In genomic region chr1:44551461-44552370, GRCm38 (mm10) we compare ENCODE assay signal across 8 mouse cellular contexts. TPM values are rescaled to one million over a fixed set of nuclear protein-coding genes. Genes with fewer than 3 reads are reported as not detected.
DNase-seq lines count a peak whose midpoint lies in the region; ATAC-seq lines count a peak whose summit lies in the region.

Gene Gulp1, plus strand, starts transcription at chr1:44551511.

- intact Hi-C loops in left cerebral cortex, postnatal 14 days (cut with DNase I), result loop anchor here (5.0 kb wide), 1 partner anchor 181 kb away; no protein-coding TSS in a partner anchor

- H3K27ac ChIP-seq in intestine, embryonic 14.5 days (ENCODE audit: low read depth), result peak within 1 kb of the TSS; percentile 86

- H3K4me2 ChIP-seq in intestine, embryonic 14.5 days (ENCODE audit: low read length), result peak within 1 kb of the TSS; percentile 68

- H3K4me1 ChIP-seq in intestine, embryonic 14.5 days (replicated peaks; ENCODE audit: control insufficient read depth, insufficient read depth, low read length), result peaks cover 16% of the 10 kb centered on the region
- H3K4me1 ChIP-seq in megakaryocyte, embryonic 14.5 days, result peaks cover 13% of the 10 kb centered on the region

- H3K9me3 ChIP-seq in intestine, embryonic 14.5 days (ENCODE audit: control insufficient read depth, low read length), result no peaks in the 10 kb centered on the region
- H3K9me3 ChIP-seq in megakaryocyte, embryonic 14.5 days, result no peaks in the 10 kb centered on the region

- peak within 1 kb of the TSS; percentile 81 for H3K9ac ChIP-seq in intestine, embryonic 14.5 days (ENCODE audit: low read length)

- peak; percentile 89 for ATAC-seq in intestine, embryonic 14.5 days (replicated peaks; ENCODE audit: low FRiP score, low TSS enrichment, low read depth)
- no peak for ATAC-seq in inflammation-experienced regulatory T-cells, adult 6 months

- DNase-seq in adrenal gland, postnatal 10 days, result peak; percentile 86
- DNase-seq in embryo, embryonic 10.5 days (ENCODE audit: low spot score), result peak; percentile 86
- peak; percentile 72 for DNase-seq in gastrocnemius, postnatal 25 days
- peak; percentile 89 for DNase-seq in intestine, embryonic 14.5 days (ENCODE audit: low spot score)
- peak; percentile 24 to 63 for DNase-seq in left cerebral cortex, postnatal 14 days (ENCODE audit: low spot score in 2 of 2)
- DNase-seq in right cerebral cortex, postnatal 14 days, result peak; percentile 60

- H3K36me3 ChIP-seq in intestine, embryonic 14.5 days (ENCODE audit: control insufficient read depth, insufficient read depth, low read length), result no peaks in the 10 kb centered on the region
- no peaks in the 10 kb centered on the region for H3K36me3 ChIP-seq in megakaryocyte, embryonic 14.5 days (replicated peaks; ENCODE audit: low read length)

- WGBS in intestine, embryonic 14.5 days, result under 1% methylated on average over 53 of the region's 55 CpGs

- no peaks in the 10 kb centered on the region for H3K27me3 ChIP-seq in intestine, embryonic 14.5 days (replicated peaks; ENCODE audit: control insufficient read depth, insufficient read depth, low read length)
- peaks cover 26% of the 10 kb centered on the region for H3K27me3 ChIP-seq in megakaryocyte, embryonic 14.5 days (replicated peaks)

- H3K4me3 ChIP-seq in intestine, embryonic 14.5 days (ENCODE audit: low read depth, low read length), result peak within 1 kb of the TSS; percentile 86
- H3K4me3 ChIP-seq in megakaryocyte, embryonic 14.5 days (replicated peaks), result peak within 1 kb of the TSS; percentile 91

RNA-seq across cellular contexts. Expression of gene Gulp1, which starts in this region (rescaled TPM):
- total RNA-seq in adrenal gland, postnatal 10 days (2021), result 10 to 100 TPM; 37.3 to 37.7 TPM
- 1 to 10 TPM; 3.8 to 5.2 TPM for total RNA-seq in gastrocnemius, postnatal 25 days (2021)
- 16.5 and 22.5 TPM in 2 replicates for polyA plus RNA-seq in intestine, embryonic 14.5 days (2014; fragmentation: Nextera tagmentation; extraction: Ambion mirVana)
- total RNA-seq in left cerebral cortex, postnatal 14 days (2021), result 1 to 10 TPM; 4.1 to 8.6 TPM
- 0.07 TPM in 1 of 2 replicates, not detected in the other for polyA plus RNA-seq in megakaryocyte, embryonic 14.5 days (2012; ENCODE audit: insufficient read depth, low replicate concordance)
- not detected for polyA plus RNA-seq in inflammation-experienced regulatory T-cells, adult 6 months (2017; shearing (Covaris generic))

Comparison
In these comparisons a context has a peak if more than half of its experiments do, and no peak if none do; other contexts are left out.
1. RNA of gene Gulp1 (polyA plus RNA-seq): 16.5 to 22.5 TPM in intestine, embryonic 14.5 days; 0.07 TPM in megakaryocyte, embryonic 14.5 days and not detected in inflammation-experienced regulatory T-cells, adult 6 months; every median in the first group is over 10 times any median in the second.
2. Peak in every context shown above with its lines, with median percentiles within 50 percentile points of each other: DNase-seq.